Mouse (Mus musculus) small intestine, adult 2 months (tissue): ENCODE measurements around the gene Cacna2d1.

Experiments
- CTCF ChIP-seq: fragments of 200-500 bp; IDR thresholded peaks from 2 replicates; pipeline ENCODE4 v1.5.1; 2012; ENCODE audit warnings: low read depth, mild to moderate bottlenecking, control low read depth, inconsistent platforms, low read length, moderate library complexity, mixed read lengths; ENCODE audit not compliant: insufficient replicate concordance, insufficient read length; ENCODE audit errors: extremely low read depth
- POLR2A ChIP-seq: fragments of 200-500 bp; IDR thresholded peaks from 2 replicates; pipeline ENCODE4 v1.6.1; 2012; ENCODE audit warnings: low read depth, mild to moderate bottlenecking, control low read depth, inconsistent platforms, low read length, moderate library complexity

DNA sequence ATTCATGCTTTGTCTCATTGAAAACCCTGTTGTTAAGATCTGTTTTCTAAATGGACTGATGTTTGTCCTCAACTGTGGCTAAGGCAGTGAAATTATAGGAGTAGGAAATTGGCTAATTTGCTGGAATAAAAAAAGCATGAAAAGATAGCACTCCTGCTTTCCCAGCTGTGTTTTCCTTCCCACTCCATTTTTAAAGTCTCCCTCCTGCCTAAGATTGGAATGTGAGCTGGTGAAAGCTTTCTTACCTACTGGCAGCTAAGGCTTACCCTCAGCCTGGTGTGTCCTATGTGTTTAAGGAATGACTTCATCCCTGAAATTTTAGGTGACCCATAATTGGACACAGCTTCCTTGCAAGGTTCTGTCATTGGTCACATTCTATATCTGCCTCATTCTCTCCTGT is 40.2 kb downstream of the Cacna2d1 start:
- TF ChIP-seq POLR2A = no peak
- TF ChIP-seq CTCF = no peak
